Mouse (Mus musculus) bone marrow, adult 2 months (tissue): ENCODE results near the gene Igf2bp3.

Experiments used
- CTCF ChIP-seq: fragments of 200-500 bp; IDR thresholded peaks from 2 replicates; pipeline ENCODE4 v1.5.1; 2011; ENCODE audit warnings: low read length, control low read depth; ENCODE audit not compliant: control insufficient read depth, insufficient read depth
- POLR2A ChIP-seq: fragments of 200-500 bp; IDR thresholded peaks from 2 replicates; pipeline ENCODE4 v1.6.1; 2011; ENCODE audit warnings: low read depth, mild to moderate bottlenecking, control low read depth, low read length, borderline replicate concordance; ENCODE audit not compliant: control insufficient read depth

GRCm38 (mm10) chr6:49168648-49169047 lies 46.1 kb downstream of the Igf2bp3 start:
- TF ChIP-seq POLR2A (no peak), CTCF (no peak)
